Mouse (Mus musculus) right cerebral cortex, adult 18-20 months (tissue): Measurements from ENCODE around the gene Lyst.
"Not testable (repeated sequence)": the region's sequence is repeated elsewhere in the genome, so short reads cannot be mapped to it uniquely, and the experiment has no call there.

ENCODE experiments used
- DNase-seq: peaks from one replicate; pipeline ENCODE4 v3.0.0; 2022; ENCODE audit warnings: mixed read lengths

The Lyst gene

GRCm38 (mm10) chr13:13638725-13639124, 48.5 kb downstream of the Lyst start:
- no peak for DNase-seq

- DNase-seq = no peak
Measured at GRCm38 (mm10) chr13:13647296-13647695, 57.1 kb downstream of the Lyst start.

GRCm38 (mm10) chr13:13655453-13655852, 65.3 kb downstream of the Lyst start:
- DNase-seq = no peak

GRCm38 (mm10) chr13:13666103-13666502, 75.9 kb downstream of the Lyst start:
- not testable (repeated sequence) for DNase-seq

- no peak for DNase-seq
Measured at GRCm38 (mm10) chr13:13670669-13671068, 80.5 kb downstream of the Lyst start.

- no peak for DNase-seq
Measured at GRCm38 (mm10) chr13:13671585-13672328, 81.6 kb downstream of the Lyst start.

GRCm38 (mm10) chr13:13674669-13675343, 84.6 kb downstream of the Lyst start:
- DNase-seq = no peak

GRCm38 (mm10) chr13:13677871-13678270, 87.7 kb downstream of the Lyst start:
- DNase-seq = no peak

GRCm38 (mm10) chr13:13681642-13682041, 91.4 kb downstream of the Lyst start:
- no peak for DNase-seq

GRCm38 (mm10) chr13:13703476-13703875, 113.3 kb downstream of the Lyst start:
- DNase-seq = peak; percentile 64

GRCm38 (mm10) chr13:13721435-13721834, 131.2 kb downstream of the Lyst start:
- not testable (repeated sequence) for DNase-seq

GRCm38 (mm10) chr13:13723293-13723692, 133.1 kb downstream of the Lyst start:
- DNase-seq = no peak

GRCm38 (mm10) chr13:13723786-13724185, 133.6 kb downstream of the Lyst start:
- DNase-seq = no peak

- no peak for DNase-seq
Measured at GRCm38 (mm10) chr13:13739232-13739631, 149.0 kb downstream of the Lyst start.

- no peak for DNase-seq
Measured at GRCm38 (mm10) chr13:13745911-13746310, 155.7 kb downstream of the Lyst start.

GRCm38 (mm10) chr13:13775778-13776494, 185.7 kb downstream of the Lyst start:
- DNase-seq = no peak

GRCm38 (mm10) chr13:13777052-13777451, 186.9 kb downstream of the Lyst start:
- DNase-seq = no peak

- DNase-seq = no peak
Measured at GRCm38 (mm10) chr13:13777696-13778095, 187.5 kb downstream of the Lyst start.

GRCm38 (mm10) chr13:13778837-13779458, 188.8 kb downstream of the Lyst start:
- DNase-seq = no peak

- no peak for DNase-seq
Measured at GRCm38 (mm10) chr13:13780271-13780670, 190.1 kb downstream of the Lyst start.

- DNase-seq = no peak
Measured at GRCm38 (mm10) chr13:13781026-13781425, 190.8 kb downstream of the Lyst start.

GRCm38 (mm10) chr13:13783296-13783695, 193.1 kb downstream of the Lyst start:
- no peak for DNase-seq

- DNase-seq = peak; percentile 84
Measured at GRCm38 (mm10) chr13:13783894-13784419, 193.8 kb downstream of the Lyst start, which contains the start of gene Gng4. Gene Gng4, plus strand, starts transcription at chr13:13784059.
